Mouse (Mus musculus) spleen, embryonic (tissue): ENCODE results near the gene Atp8b2.

Source experiments
- CTCF ChIA-PET: fragments of 350-600 bp; sonication (Branson Sonifier 250); formaldehyde crosslinking; loops from one replicate; lab custom pipeline; 2022; lab: Charles Lee

Gene Atp8b2

GRCm38 (mm10) chr3:89908836-89909235 lies 54.5 kb downstream of the Atp8b2 start:
- CTCF ChIA-PET, result interaction anchor here (0.7 to 1.0 kb wide), 2 partner anchors 12 to 18 kb away, joined by 3 to 4 read pairs; no protein-coding TSS in a partner anchor

GRCm38 (mm10) chr3:89907846-89908245 lies 55.5 kb downstream of the Atp8b2 start:
- CTCF ChIA-PET, result no interaction called here

- CTCF ChIA-PET, result no interaction called here
These were observed 63.8 kb downstream of the Atp8b2 start for GRCm38 (mm10) chr3:89899511-89899908.

- CTCF ChIA-PET, result no interaction called here
These were observed 64.3 kb downstream of the Atp8b2 start for GRCm38 (mm10) chr3:89898870-89899510.

DNA sequence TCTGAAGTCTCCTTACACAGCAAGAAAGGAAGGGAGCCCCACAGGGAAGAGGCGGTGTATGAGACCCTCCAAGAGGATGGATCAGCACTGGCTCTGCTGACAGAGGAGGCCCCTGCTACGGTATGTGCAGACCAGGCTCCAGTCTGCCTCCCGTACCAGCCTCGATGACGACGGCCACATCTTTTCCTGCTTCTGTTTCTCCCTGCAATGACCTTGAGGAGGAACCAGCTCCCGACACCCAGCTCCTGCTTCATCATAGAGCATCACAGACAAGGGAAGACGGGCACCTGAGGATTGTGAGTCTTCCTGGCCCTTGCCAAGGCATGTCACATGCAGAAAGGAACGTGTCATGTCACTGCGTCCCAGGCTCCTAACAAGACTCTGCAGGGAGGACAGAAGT lies 65.3 kb downstream of the Atp8b2 start:
- CTCF ChIA-PET, result no interaction called here

DNA sequence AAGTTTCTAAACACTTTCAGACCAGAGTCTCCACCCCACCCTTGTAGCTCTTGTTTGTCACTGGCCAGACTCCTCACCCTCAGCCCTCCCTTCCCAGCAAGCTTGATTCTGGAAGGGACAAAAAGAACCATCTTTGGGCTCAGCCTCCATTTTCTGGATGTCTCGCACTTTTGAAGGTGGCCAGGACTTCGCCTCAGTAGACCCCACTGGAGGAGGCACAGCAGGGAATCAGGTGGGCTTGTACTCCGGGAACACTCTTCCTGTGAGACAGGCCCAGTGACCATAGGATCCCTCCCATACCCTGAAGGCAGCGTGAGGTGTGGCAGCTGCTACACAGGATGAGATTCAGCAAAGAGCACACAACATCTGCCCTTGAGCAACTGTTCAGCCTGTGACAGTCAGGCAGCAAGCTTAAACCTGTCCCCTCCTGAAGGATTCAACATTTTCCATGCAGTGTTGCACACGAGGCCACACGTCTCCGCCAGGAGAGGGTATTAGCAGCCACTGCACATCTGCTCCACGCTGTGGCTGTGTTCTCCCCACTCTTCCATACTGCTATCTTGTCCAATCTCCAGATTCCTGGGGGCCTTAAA lies 66.0 kb downstream of the Atp8b2 start:
- CTCF ChIA-PET, result interaction anchor here (1.0 kb wide), 1 partner anchor 12 kb away, joined by 4 read pairs; no protein-coding TSS in a partner anchor

DNA sequence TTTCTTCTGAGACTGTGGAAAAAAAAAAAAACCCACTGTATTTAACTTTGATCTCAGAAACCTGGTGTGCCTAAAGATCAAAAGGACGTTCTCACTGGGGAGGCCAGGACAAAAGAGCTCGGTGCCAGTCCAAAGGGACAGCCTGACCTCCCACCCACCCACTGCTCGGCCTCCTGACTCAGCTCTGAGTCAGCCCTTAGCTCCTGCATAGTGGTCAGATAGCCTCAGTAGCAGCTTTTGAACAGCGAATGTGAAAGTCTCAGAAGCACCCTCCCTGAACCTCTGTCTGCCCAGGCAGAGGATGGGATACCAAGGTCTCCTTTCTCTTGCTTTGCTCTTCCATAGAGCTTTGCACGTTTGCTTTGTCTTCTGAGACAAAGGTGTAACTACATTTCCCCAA lies 66.7 kb downstream of the Atp8b2 start:
- CTCF ChIA-PET, result interaction anchor here (1.0 kb wide), 1 partner anchor 12 kb away, joined by 4 read pairs; no protein-coding TSS in a partner anchor

DNA sequence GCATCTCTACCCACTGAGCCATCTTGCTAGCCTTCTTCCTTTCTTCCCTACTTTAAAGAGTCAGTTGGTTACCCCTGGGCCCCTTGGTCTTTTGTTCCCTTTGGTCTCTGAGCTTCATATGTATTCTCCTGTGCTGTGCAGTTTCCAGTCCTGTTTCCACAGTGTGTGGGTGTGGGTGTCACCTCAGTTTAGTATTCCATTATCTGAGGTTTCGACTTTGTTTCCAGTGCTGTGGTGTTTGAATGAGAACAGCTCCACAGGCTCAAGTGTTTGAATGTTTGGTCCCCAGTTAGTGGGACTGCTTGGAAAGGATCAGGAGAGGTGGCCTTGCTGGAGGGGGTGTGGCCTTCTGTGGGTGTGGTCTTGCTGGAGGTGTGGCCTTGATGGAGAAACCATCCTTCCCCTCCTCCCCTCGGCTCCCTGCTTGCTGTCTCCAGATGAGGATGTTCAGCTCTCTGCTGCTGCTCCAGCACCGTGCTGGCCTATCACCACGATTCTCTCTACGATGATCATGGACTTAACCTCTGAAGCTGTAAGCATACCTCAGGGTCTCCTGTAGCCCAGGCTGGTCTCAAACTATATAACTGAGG lies 70.7 kb downstream of the Atp8b2 start:
- CTCF ChIA-PET, result interaction anchor here (0.6 kb wide), 1 partner anchor 21 kb away, joined by 4 read pairs; no protein-coding TSS in a partner anchor

DNA sequence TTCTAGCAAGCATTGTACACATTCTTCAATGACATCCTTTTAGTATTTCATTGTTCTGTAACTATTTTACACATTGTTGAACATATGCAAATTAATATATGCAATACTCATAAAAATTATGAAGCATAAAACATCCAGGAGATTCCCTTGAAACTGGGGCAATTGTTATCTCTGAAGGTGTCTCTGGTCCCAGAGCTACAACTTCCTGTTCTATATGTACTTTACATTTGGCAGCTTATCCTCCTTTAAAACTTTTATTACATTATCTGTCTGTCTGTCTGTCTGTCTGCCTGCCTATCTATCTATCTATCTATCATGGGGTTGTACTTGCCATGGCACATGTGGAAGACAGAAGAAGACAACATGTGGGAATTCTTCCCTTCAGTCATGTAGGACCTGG lies 71.6 kb downstream of the Atp8b2 start:
- CTCF ChIA-PET, result no interaction called here

- CTCF ChIA-PET, result interaction anchor here (0.7 kb wide), 1 partner anchor 33 kb away, joined by 3 read pairs; no protein-coding TSS in a partner anchor
These were observed 73.4 kb downstream of the Atp8b2 start for GRCm38 (mm10) chr3:89889841-89890430.
